Mouse (Mus musculus): ENCODE data around the gene Ucma.

- TF ChIP-seq CTCF (IDR thresholded peaks at IDR 0.05; ENCODE audit: low read depth): no peak
- no peak for TF ChIP-seq EP300 (optimal IDR thresholded peaks at IDR 0.05)
Observed at GRCm38 (mm10) chr2:5015527-5015926, 39.6 kb downstream of the Ucma start.
